Mouse (Mus musculus) lung, embryonic 15.5 days (tissue): Measurements from ENCODE around the gene Slc35e1. TPM values are rescaled to one million over a fixed set of nuclear protein-coding genes. Genes with fewer than 3 reads are reported as not detected.
A peak's percentile ranks its signal among the peaks of the same experiment; 100 is the strongest.

Source experiments
- ATAC-seq: fragments of 200-750 bp; cut with Nextera tagmentation; 2 replicates; pipeline ENCODE4 v1.8.0; 2017; ENCODE audit warnings: moderate number of reproducible peaks, borderline replicate concordance; ENCODE audit not compliant: low FRiP score, low TSS enrichment; ENCODE audit errors: extremely low read depth
- H3K27ac ChIP-seq: fragments of 300-500 bp; sonication (generic); 2 replicates; pipeline ENCODE4 v1.5.1; 2015; ENCODE audit warnings: moderate library complexity, mild to moderate bottlenecking, inconsistent platforms
- H3K27me3 ChIP-seq: fragments of 300-500 bp; sonication (generic); 2 replicates; pipeline ENCODE4 v1.6.1; 2015; ENCODE audit warnings: inconsistent platforms
- H3K36me3 ChIP-seq: fragments of 300-500 bp; sonication (generic); 2 replicates; pipeline ENCODE4 v1.6.1; 2015; ENCODE audit warnings: inconsistent platforms
- H3K4me1 ChIP-seq: fragments of 300-500 bp; sonication (generic); 2 replicates; pipeline ENCODE4 v1.6.1; 2015; ENCODE audit warnings: inconsistent platforms
- H3K4me2 ChIP-seq: fragments of 300-500 bp; sonication (generic); 2 replicates; pipeline ENCODE4 v1.6.1; 2015; ENCODE audit warnings: inconsistent platforms, mild to moderate bottlenecking, moderate library complexity
- H3K4me3 ChIP-seq: fragments of 300-500 bp; sonication (generic); 2 replicates; pipeline ENCODE4 v1.5.1; 2015; ENCODE audit warnings: mild to moderate bottlenecking, inconsistent platforms
- H3K9ac ChIP-seq: fragments of 300-500 bp; sonication (generic); 2 replicates; pipeline ENCODE4 v1.6.1; 2015; ENCODE audit warnings: inconsistent platforms
- H3K9me3 ChIP-seq: fragments of 300-500 bp; sonication (generic); 2 replicates; pipeline ENCODE4 v1.6.1; 2016; ENCODE audit warnings: inconsistent platforms
- WGBS: fragments of 180-500 bp; shearing (Covaris S2); methylation state at CpG from one replicate; pipeline ENCODE4 v1.1.7; 2015; 5-methylcytosine and 5-hydroxymethylcytosine counted together
- polyA plus RNA-seq: library from polyadenylated mRNA; unstranded; fragments of >200 nt; fragmentation: Nextera tagmentation; extraction: Ambion mirVana; gene quantifications from 2 replicates; pipeline ENCODE4 v1.2.1, GENCODE M21; 2015

Slc35e1 gene
- polyA plus RNA-seq, 1 experiment from 2014 or later, result 24.6 TPM

GRCm38 (mm10) chr8:72499521-72500284 is 7.3 kb upstream of the Slc35e1 start:
- Histone ChIP-seq H3K4me1 (no peaks in the 10 kb centered on the region), H3K36me3 (peaks cover 22% of the 10 kb centered on the region), H3K4me2 (no peak overlapping the region), H3K9ac (no peak overlapping the region), H3K27ac (no peak overlapping the region), H3K4me3 (no peak overlapping the region), H3K9me3 (no peaks in the 10 kb centered on the region), H3K27me3 (no peaks in the 10 kb centered on the region)
- WGBS, result 91% methylated on average over 2 of the region's 2 CpGs
- ATAC-seq, result no peak

- Histone ChIP-seq H3K36me3 (peaks cover 27% of the 10 kb centered on the region), H3K4me3 (no peak overlapping the region), H3K4me1 (peaks cover 8% of the 10 kb centered on the region), H3K9ac (no peak overlapping the region), H3K4me2 (no peak overlapping the region), H3K27ac (no peak overlapping the region), H3K9me3 (no peaks in the 10 kb centered on the region), H3K27me3 (no peaks in the 10 kb centered on the region)
- no peak for ATAC-seq
- 77% methylated on average over 4 of the region's 4 CpGs for WGBS
Observed at GRCm38 (mm10) chr8:72498527-72498926, 6.1 kb upstream of the Slc35e1 start.

GRCm38 (mm10) chr8:72497911-72498310 is 5.5 kb upstream of the Slc35e1 start:
- H3K4me1 ChIP-seq, result peaks cover 11% of the 10 kb centered on the region
- no peak overlapping the region for H3K9ac ChIP-seq
- H3K4me3 ChIP-seq, result no peak overlapping the region
- H3K4me2 ChIP-seq, result no peak overlapping the region
- H3K27me3 ChIP-seq, result no peaks in the 10 kb centered on the region
- ATAC-seq, result no peak
- 71% methylated on average over 1 of the region's 1 CpGs for WGBS
- no peaks in the 10 kb centered on the region for H3K9me3 ChIP-seq
- H3K27ac ChIP-seq, result no peak overlapping the region
- peaks cover 27% of the 10 kb centered on the region for H3K36me3 ChIP-seq

- Histone ChIP-seq H3K4me1 (peaks cover 15% of the 10 kb centered on the region), H3K9ac (no peak overlapping the region), H3K9me3 (no peaks in the 10 kb centered on the region), H3K4me2 (no peak overlapping the region), H3K4me3 (no peak overlapping the region), H3K36me3 (peaks cover 27% of the 10 kb centered on the region), H3K27ac (no peak overlapping the region), H3K27me3 (no peaks in the 10 kb centered on the region)
- 87% methylated on average over 19 of the region's 19 CpGs for WGBS
- ATAC-seq, result no peak
Observed at GRCm38 (mm10) chr8:72496217-72496616, 3.8 kb upstream of the Slc35e1 start.

GRCm38 (mm10) chr8:72495411-72496111 is 3.1 kb upstream of the Slc35e1 start:
- ATAC-seq, result no peak
- Histone ChIP-seq H3K36me3 (peaks cover 27% of the 10 kb centered on the region), H3K27me3 (no peaks in the 10 kb centered on the region), H3K4me2 (no peak overlapping the region), H3K9ac (no peak overlapping the region), H3K9me3 (no peaks in the 10 kb centered on the region), H3K4me3 (no peak overlapping the region), H3K27ac (no peak overlapping the region), H3K4me1 (peaks cover 22% of the 10 kb centered on the region)
- WGBS, result 84% methylated on average over 23 of the region's 23 CpGs

DNA sequence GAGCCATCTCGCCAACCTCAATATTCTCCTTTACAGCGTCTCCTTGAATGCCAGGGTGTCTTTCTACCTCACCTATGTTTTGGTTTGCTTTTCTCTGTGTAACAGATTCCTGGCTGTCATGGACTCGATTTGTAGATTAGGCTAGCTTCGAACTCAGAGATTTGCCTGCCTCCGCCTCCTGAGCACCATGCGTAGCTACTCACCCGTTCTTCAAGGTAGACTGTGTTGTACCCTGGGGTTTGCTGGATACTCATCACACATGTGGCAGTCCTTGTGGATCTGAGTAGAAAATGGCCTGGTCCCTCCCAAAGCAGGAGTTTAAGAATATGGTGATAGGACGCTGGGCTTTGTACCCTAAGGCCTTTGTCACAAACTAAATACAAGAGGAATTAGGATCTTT is 967 bp upstream of the Slc35e1 start:
- peak overlapping the region; percentile 82 for H3K4me3 ChIP-seq
- H3K4me1 ChIP-seq, result peaks cover 25% of the 10 kb centered on the region
- H3K36me3 ChIP-seq, result peaks cover 36% of the 10 kb centered on the region
- H3K9me3 ChIP-seq, result no peaks in the 10 kb centered on the region
- H3K27ac ChIP-seq, result peak overlapping the region; percentile 62
- H3K27me3 ChIP-seq, result no peaks in the 10 kb centered on the region
- WGBS, result 9% methylated on average over 8 of the region's 8 CpGs
- ATAC-seq, result no peak
- H3K4me2 ChIP-seq, result peak overlapping the region; percentile 63
- peak overlapping the region; percentile 52 for H3K9ac ChIP-seq

DNA sequence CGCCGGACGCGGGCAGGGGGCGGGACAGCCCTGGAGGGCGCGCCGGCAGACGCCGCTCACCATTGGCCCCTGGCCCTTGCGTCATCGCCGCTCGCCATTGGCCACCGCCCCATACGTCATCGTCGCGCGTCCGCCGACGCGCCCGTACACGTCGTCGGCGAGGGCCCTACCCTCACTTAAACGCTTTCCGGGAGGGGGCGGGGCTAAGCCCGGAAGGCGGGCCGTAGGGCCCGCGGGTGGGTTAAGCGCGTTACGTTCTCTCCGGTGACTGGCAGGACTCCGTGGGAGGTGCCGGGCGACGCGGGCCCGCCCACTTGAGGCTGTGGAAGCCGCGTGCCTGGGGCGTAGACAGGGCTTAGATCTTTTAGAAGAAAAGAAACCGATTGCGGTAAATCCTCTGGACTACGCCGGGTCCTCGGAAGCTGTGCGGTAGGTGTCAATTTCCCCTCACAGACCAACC is 238 bp upstream of the Slc35e1 start:
- Histone ChIP-seq H3K4me3 (peak overlapping the region; percentile 82), H3K4me1 (peaks cover 25% of the 10 kb centered on the region), H3K27ac (peak overlapping the region; percentile 62), H3K36me3 (peaks cover 43% of the 10 kb centered on the region), H3K27me3 (no peaks in the 10 kb centered on the region), H3K9me3 (no peaks in the 10 kb centered on the region), H3K9ac (peak overlapping the region; percentile 82), H3K4me2 (peak overlapping the region; percentile 77)
- peak; percentile 99 for ATAC-seq
- WGBS, result under 1% methylated on average over 40 of the region's 56 CpGs

DNA sequence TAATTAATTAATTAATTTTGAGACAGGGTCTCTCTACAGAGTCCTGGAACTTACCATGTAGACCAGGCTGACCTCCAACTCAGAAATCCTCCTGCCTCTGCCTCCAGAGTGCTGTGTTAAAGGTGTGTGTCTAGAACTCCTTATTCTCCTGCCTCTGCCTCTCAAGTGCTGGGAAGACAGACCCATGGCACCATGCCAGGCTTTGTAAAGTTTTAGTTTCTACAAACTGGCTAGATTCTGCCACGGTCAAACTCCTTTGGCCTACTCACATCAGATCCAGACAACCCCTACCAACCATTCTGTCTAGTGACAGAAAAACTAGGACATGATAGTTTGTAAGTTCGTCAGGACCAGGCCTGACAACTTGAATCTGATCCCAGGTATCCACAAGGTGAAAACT is 1.4 kb downstream of the Slc35e1 start:
- Histone ChIP-seq H3K36me3 (peaks cover 49% of the 10 kb centered on the region), H3K4me2 (peak overlapping the region; percentile 77), H3K9me3 (no peaks in the 10 kb centered on the region), H3K27me3 (no peaks in the 10 kb centered on the region), H3K9ac (peak overlapping the region; percentile 82; the same call in 1 of the 2 replicates), H3K4me3 (peak overlapping the region; percentile 82), H3K27ac (no peak overlapping the region), H3K4me1 (peaks cover 28% of the 10 kb centered on the region)
- 66% methylated on average over 2 of the region's 2 CpGs for WGBS
- ATAC-seq, result no peak

- Histone ChIP-seq H3K4me1 (peaks cover 22% of the 10 kb centered on the region), H3K27me3 (no peaks in the 10 kb centered on the region)
Observed at GRCm38 (mm10) chr8:72487014-72487413, 5.4 kb downstream of the Slc35e1 start.

GRCm38 (mm10) chr8:72485456-72486199 is 6.8 kb downstream of the Slc35e1 start:
- WGBS, result 72% methylated on average over 6 of the region's 6 CpGs
- Histone ChIP-seq H3K27ac (no peak overlapping the region), H3K9ac (no peak overlapping the region), H3K4me3 (no peak overlapping the region), H3K27me3 (no peaks in the 10 kb centered on the region), H3K4me1 (peaks cover 12% of the 10 kb centered on the region), H3K9me3 (no peaks in the 10 kb centered on the region), H3K36me3 (peaks cover 65% of the 10 kb centered on the region), H3K4me2 (no peak overlapping the region)
- ATAC-seq, result peak; percentile 58; the same call in 1 of the 2 replicates

More at GRCm38 (mm10) chr8:72487014-72487413, 5.4 kb downstream of the Slc35e1 start:
- no peak overlapping the region for H3K9ac ChIP-seq
- H3K9me3 ChIP-seq, result no peaks in the 10 kb centered on the region
- no peak overlapping the region for H3K4me3 ChIP-seq
- no peak for ATAC-seq
- peaks cover 64% of the 10 kb centered on the region for H3K36me3 ChIP-seq
- no peak overlapping the region for H3K4me2 ChIP-seq
- no peak overlapping the region for H3K27ac ChIP-seq

DNA sequence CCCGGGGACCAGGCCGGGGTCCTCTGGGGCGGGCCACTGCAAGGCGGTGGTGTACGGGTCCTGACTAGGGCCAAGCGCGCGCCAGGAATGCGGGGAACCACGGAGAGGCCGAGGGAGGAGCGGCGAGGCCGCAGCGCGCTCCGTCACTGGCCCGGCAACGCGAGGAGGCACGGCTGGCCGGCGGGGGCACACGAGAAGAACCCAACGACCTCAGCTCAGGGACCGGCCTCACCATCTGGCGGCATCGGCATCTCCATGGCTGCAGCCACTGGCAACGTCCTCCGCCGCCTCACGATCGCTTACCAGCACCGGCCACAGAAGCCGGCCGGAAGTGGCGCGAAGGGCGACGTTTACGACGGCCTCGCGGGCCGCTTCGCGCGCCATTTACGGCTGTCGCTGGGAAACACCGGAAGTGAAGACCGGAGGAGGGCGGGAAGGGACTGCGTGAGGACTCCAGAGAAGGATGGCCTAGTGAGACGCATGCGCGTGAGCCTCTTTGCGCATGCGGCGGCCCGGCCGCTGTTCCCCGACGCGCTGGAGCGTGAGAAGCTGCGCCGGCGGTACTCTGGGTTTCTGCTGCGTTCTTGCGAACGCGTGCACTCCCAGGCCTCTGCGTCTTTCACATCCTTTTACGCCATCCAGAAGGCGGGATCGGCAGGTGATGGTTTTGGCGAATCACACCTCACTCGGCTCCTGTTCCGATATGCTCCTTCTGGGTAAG is 17.4 kb downstream of the Slc35e1 start, which contains the start of gene Cherp:
Gene Cherp (minus strand): TSS at position 401 of the 721 bp plus-strand sequence.
- Histone ChIP-seq H3K4me1 (peaks cover 22% of the 10 kb centered on the region), H3K4me2 (peak within 1 kb of the TSS; percentile 92), H3K4me3 (peak within 1 kb of the TSS; percentile 95), H3K27ac (peak within 1 kb of the TSS; percentile 89), H3K27me3 (no peaks in the 10 kb centered on the region), H3K9ac (peak within 1 kb of the TSS; percentile 91), H3K9me3 (no peaks in the 10 kb centered on the region), H3K36me3 (peaks cover 43% of the 10 kb centered on the region)
- ATAC-seq, result peak; percentile 95
- WGBS, result under 1% methylated on average over 79 of the region's 80 CpGs
